Mouse (Mus musculus) neural tube, embryonic 15.5 days (tissue): ENCODE results near the gene C1qtnf9. TPM values are rescaled to one million over a fixed set of nuclear protein-coding genes. Genes with fewer than 3 reads are reported as not detected.

Experiments used
- ATAC-seq: fragments of 200-750 bp; cut with Nextera tagmentation; 2 replicates; pipeline ENCODE4 v1.8.0; 2017; ENCODE audit warnings: mild to moderate bottlenecking, moderate TSS enrichment, moderate library complexity; ENCODE audit not compliant: low FRiP score
- H3K27ac ChIP-seq: fragments of 300-500 bp; sonication (generic); replicated peaks from 2 replicates; pipeline ENCODE4 v1.5.1; 2015; ENCODE audit warnings: mild to moderate bottlenecking, inconsistent platforms
- H3K27me3 ChIP-seq: fragments of 300-500 bp; sonication (generic); replicated peaks from 2 replicates; pipeline ENCODE4 v1.6.1; 2015; ENCODE audit warnings: inconsistent platforms
- H3K36me3 ChIP-seq: fragments of 300-500 bp; sonication (generic); 2 replicates; pipeline ENCODE4 v1.6.1; 2015; ENCODE audit warnings: inconsistent platforms
- H3K4me1 ChIP-seq: fragments of 300-500 bp; sonication (generic); 2 replicates; pipeline ENCODE4 v1.6.1; 2015; ENCODE audit warnings: inconsistent platforms
- H3K4me2 ChIP-seq: fragments of 300-500 bp; sonication (generic); 2 replicates; pipeline ENCODE4 v1.6.1; 2015; ENCODE audit warnings: inconsistent platforms, mild to moderate bottlenecking, moderate library complexity
- H3K4me3 ChIP-seq: fragments of 300-500 bp; sonication (generic); replicated peaks from 2 replicates; pipeline ENCODE4 v1.5.1; 2015; ENCODE audit warnings: mild to moderate bottlenecking, inconsistent platforms
- H3K9ac ChIP-seq: fragments of 300-500 bp; sonication (generic); replicated peaks from 2 replicates; pipeline ENCODE4 v1.6.1; 2015; ENCODE audit warnings: mild to moderate bottlenecking, inconsistent platforms
- H3K9me3 ChIP-seq: fragments of 300-500 bp; sonication (generic); replicated peaks from 2 replicates; pipeline ENCODE4 v1.6.1; 2016; ENCODE audit warnings: inconsistent platforms
- WGBS: fragments of 180-500 bp; shearing (Covaris S2); methylation state at CpG from one replicate; pipeline ENCODE4 v1.1.7; 2015; ENCODE audit warnings: mixed read lengths; 5-methylcytosine and 5-hydroxymethylcytosine counted together
- polyA plus RNA-seq: library from polyadenylated mRNA; unstranded; fragments of >200 nt; fragmentation: Nextera tagmentation; extraction: Ambion mirVana; gene quantifications from 2 replicates; pipeline ENCODE4 v1.2.1, GENCODE M21; 2015

The C1qtnf9 gene
- polyA plus RNA-seq, 1 experiment from 2014 or later: 0.49 TPM

DNA sequence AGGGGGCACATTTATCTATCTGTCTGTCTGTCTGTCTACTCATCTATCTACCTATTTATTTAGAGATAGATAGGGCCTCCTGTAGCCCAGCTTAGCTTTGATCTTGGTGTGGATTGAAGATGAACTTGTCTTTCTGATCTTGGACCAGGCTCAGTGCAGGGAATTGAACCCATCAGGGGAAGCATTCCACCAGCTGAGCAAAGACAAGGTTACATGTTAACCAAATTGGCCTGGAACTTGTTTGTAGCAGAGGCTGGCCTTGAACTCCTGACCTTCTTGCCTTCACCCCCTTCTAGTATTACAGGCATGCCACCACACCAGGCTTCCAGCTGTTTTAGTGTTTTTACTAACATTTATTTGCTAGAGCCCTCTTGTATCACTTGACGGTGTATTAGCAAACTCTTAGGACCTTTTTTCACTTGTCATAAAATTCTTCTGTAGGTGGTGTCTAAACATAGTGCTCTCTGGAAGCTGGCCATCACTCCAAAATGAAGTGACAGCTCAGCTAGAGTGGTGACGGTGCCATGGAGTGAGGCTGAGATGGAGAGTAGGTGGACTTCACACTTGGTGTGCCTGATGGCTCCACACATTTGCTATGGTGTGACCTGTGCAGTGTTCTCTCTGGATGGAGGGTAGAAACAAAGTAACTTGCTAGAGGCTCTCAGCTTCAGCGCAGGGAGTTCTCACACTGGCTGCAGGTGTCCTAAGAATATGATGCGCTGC is 28.8 kb downstream of the C1qtnf9 start:
- Histone ChIP-seq H3K27ac (no peak overlapping the region), H3K27me3 (no peaks in the 10 kb centered on the region), H3K9me3 (no peaks in the 10 kb centered on the region), H3K36me3 (peaks cover 35% of the 10 kb centered on the region), H3K4me3 (no peak overlapping the region), H3K4me2 (no peak overlapping the region), H3K9ac (no peak overlapping the region), H3K4me1 (no peaks in the 10 kb centered on the region)
- 89% methylated on average over 4 of the region's 4 CpGs for WGBS
- no peak for ATAC-seq

DNA sequence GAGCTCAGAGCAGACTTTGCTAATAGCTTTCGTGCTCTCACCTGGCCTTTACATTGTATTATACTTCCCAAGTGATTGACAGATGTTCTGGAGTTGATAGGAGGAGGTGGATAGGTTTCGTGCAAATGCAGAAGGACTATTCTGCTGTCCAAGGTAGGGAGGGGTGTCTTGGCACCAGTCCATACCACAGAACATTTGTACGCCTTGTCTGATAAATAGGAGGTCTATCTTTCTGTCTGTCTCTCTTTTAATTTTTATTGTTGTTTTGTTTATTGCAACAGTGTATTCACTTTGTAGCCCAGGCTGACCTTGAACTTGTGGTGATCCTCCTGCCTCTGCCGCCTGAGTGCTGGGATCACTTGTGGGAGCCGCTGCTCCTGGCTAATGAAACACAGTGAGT is 29.7 kb downstream of the C1qtnf9 start:
- no peak for ATAC-seq
- Histone ChIP-seq H3K9me3 (no peaks in the 10 kb centered on the region), H3K4me2 (no peak overlapping the region), H3K9ac (no peak overlapping the region), H3K4me1 (no peaks in the 10 kb centered on the region), H3K27ac (no peak overlapping the region), H3K27me3 (no peaks in the 10 kb centered on the region), H3K4me3 (no peak overlapping the region), H3K36me3 (peaks cover 36% of the 10 kb centered on the region)
- WGBS: 94% methylated on average over 5 of the region's 5 CpGs

DNA sequence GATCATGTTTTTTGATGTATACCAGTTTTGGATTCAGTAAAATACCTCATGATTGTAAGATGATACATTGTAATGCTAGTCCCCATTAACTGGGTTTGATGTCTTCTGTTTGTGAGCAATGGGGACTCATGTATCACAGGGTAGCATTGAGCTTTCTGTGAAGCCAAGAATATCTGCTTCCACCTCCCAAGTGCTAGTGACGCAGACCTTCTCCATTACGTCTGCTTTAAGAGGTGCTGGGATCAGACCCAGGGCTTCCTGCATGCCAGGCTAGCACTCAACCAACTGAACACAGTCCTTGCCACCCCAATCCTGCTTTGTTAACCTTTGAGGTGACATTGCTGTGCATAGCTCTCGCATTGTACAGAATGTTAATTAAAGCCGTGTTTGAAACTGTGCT is 30.8 kb downstream of the C1qtnf9 start:
- WGBS: 95% methylated on average over 4 of the region's 4 CpGs
- Histone ChIP-seq H3K9ac (no peak overlapping the region), H3K4me1 (no peaks in the 10 kb centered on the region), H3K4me3 (no peak overlapping the region), H3K27me3 (no peaks in the 10 kb centered on the region), H3K9me3 (no peaks in the 10 kb centered on the region), H3K36me3 (peaks cover 41% of the 10 kb centered on the region), H3K27ac (no peak overlapping the region), H3K4me2 (no peak overlapping the region)
- no peak for ATAC-seq

DNA sequence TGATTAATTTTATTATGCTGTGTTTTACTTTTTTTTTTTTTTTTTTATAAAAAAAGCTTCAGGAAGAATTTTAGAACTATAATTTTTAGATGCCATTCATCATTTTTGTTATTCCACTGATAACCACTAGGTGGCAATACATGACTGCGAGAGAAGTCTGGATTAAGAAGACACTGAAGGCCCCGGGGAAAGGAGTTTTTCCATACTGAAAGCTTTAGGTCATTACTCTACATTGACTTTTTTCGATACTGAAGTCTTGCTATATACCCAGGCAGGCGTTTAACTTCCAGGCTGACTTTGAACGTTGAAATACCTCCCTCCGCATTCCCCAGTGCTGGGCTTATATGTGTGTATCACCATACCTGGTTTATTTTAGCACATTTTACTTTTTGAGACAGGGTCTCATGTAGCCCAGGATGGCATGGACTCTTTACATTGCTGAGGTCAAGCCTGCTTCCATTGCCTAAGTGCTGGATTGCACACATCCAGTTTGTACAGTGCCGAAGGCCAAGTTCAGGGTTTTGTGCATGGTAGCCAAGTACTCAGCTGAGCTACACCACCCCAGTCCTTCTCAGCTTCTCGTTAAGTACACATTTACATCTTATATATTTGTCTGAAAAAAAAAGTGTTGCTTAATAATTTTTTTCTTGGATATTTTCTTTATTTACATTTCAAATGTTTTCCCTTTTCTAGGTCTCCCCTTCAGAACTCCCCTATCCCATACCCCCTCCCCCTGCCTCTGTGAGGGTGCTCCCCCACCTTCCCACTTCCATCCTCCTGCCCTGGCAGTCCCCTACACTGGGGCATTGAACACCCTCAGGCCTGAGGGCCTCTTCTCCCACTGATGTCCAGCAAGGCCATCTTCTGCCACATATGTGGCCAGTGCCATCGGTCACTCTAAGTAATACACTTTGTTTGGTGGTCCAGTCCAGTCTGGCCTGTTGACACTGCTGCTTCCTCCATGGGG is 32.1 kb downstream of the C1qtnf9 start:
- no peaks in the 10 kb centered on the region for H3K4me1 ChIP-seq
- no peak overlapping the region; the same call in 1 of the 2 replicates for H3K9ac ChIP-seq
- H3K4me2 ChIP-seq: no peak overlapping the region
- H3K27ac ChIP-seq: no peak overlapping the region
- no peaks in the 10 kb centered on the region for H3K27me3 ChIP-seq
- H3K36me3 ChIP-seq: peaks cover 46% of the 10 kb centered on the region
- 54% methylated on average over 9 of the region's 9 CpGs for WGBS
- no peak overlapping the region for H3K4me3 ChIP-seq
- no peak for ATAC-seq
- no peaks in the 10 kb centered on the region for H3K9me3 ChIP-seq

DNA sequence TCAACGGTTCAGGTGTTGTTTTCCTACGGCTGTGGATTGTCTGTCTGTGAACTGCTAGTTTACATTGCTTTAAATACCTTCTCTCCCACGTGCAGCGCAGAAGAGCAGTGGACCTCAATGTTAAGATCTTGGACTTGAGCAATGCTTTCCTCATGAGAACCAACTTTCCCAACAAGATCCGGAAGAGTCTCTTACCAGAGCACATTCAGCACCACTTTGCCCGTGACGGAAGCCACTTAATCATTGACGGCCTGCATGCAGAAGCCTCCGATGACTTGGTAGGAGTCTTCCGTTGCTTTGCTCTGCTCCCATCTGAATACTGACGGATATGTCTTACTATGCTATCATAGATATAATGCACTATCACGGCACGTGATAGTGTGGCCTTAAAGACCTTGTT is 34.1 kb downstream of the C1qtnf9 start:
- H3K4me3 ChIP-seq: no peak overlapping the region
- H3K27ac ChIP-seq: no peak overlapping the region
- no peaks in the 10 kb centered on the region for H3K9me3 ChIP-seq
- no peak overlapping the region for H3K9ac ChIP-seq
- WGBS: 96% methylated on average over 13 of the region's 13 CpGs
- H3K4me2 ChIP-seq: no peak overlapping the region
- ATAC-seq: no peak
- H3K36me3 ChIP-seq: peaks cover 44% of the 10 kb centered on the region
- no peaks in the 10 kb centered on the region for H3K4me1 ChIP-seq
- no peaks in the 10 kb centered on the region for H3K27me3 ChIP-seq

DNA sequence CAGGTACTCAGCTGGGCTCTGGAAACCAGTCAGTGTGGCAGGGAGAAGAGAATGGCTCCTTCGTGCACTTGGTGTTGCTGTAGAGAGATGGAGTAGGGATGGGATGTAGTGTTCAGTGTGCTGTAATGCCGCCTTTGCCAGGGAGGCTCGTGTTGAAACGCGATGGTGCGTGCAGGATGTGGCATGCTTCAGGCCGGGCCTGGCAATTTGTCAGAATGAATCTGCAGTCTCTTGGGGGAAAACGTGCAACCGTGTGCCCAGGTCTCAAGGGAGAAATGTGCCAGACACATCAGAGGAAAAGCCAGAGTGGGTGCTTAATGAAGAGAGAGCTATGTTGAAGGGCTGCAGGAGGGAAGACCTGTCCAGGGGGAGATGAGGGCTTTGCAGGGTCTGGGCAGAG is 37.0 kb downstream of the C1qtnf9 start:
- H3K4me3 ChIP-seq: no peak overlapping the region
- no peak for ATAC-seq
- WGBS: 78% methylated on average over 9 of the region's 9 CpGs

DNA sequence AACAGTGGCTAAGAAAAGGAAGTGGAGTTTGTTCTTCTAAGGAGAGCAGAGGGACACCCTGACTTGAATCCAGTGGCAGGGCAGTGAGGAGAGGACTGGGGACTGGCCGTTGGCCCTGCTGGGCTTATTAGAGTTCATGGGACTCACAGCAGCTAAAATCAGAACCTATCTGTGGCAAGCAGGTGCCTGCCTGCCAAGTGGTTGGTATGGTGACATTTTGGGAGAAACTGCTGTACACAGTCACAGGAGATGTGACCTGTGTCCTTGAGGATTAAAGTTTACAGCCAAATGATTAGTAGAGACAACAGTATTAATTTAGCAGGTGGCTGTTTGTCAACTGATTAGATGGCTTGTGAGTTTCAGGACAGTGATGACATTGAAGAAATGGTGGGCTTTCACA is 37.9 kb downstream of the C1qtnf9 start:
- Histone ChIP-seq H3K4me3 (no peak overlapping the region), H3K4me1 (no peaks in the 10 kb centered on the region), H3K27me3 (no peaks in the 10 kb centered on the region), H3K36me3 (peaks cover 25% of the 10 kb centered on the region), H3K9ac (no peak overlapping the region), H3K9me3 (no peaks in the 10 kb centered on the region), H3K27ac (no peak overlapping the region), H3K4me2 (no peak overlapping the region)
- no peak for ATAC-seq
- WGBS: 86% methylated on average over 1 of the region's 1 CpGs

More for the DNA sequence above, 37.0 kb downstream of the C1qtnf9 start:
- no peaks in the 10 kb centered on the region for H3K4me1 ChIP-seq
- H3K27ac ChIP-seq: no peak overlapping the region
- H3K27me3 ChIP-seq: no peaks in the 10 kb centered on the region
- H3K9me3 ChIP-seq: no peaks in the 10 kb centered on the region
- no peak overlapping the region for H3K4me2 ChIP-seq
- no peak overlapping the region for H3K9ac ChIP-seq
- H3K36me3 ChIP-seq: peaks cover 25% of the 10 kb centered on the region

DNA sequence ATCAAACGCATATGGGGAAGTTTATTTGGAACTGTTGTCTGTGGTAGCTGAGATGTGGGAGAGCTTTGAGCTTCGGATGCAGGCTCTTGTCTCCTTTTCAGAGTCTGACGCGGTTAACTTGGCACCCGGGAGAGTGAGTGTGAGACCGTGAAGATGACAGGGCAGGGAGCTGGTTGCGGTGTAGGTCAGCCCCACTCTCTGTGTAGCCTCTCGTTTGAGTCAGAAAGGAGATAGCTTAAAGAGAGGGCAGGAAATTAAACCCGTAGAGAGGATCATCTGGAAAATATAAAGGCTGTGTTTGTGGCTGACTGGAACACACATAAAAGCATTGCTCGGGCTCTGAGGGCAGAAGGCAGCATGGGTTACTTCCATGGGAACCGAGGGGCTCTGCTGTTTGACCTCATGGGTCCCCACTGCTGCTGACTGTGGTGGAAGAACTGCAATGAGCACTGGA is 39.0 kb downstream of the C1qtnf9 start:
- no peak for ATAC-seq
- WGBS: 66% methylated on average over 11 of the region's 11 CpGs
- Histone ChIP-seq H3K36me3 (peaks cover 24% of the 10 kb centered on the region), H3K4me2 (no peak overlapping the region), H3K9me3 (no peaks in the 10 kb centered on the region), H3K4me1 (no peaks in the 10 kb centered on the region), H3K27ac (no peak overlapping the region), H3K27me3 (no peaks in the 10 kb centered on the region), H3K9ac (no peak overlapping the region), H3K4me3 (no peak overlapping the region)

DNA sequence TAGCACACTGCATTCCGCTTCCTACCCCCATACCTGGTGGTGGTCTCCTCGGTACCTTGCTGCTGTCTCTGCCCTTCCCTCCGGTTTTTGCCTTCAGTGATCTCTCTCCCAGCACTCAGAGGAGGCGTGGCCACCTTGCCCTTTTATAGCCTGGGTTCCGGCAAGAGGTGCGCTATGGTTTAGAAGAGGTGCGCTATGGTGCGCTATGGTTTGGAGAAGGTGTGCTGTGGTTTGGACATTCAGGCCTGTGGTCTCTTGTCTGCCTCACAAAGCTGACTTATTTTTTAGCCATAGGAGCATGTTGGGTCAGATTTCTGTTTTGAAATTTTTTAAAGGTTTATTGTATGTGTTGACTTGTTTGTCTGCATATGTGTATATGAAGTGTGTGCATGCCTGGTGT is 41.9 kb downstream of the C1qtnf9 start:
- Histone ChIP-seq H3K9me3 (no peaks in the 10 kb centered on the region), H3K27ac (no peak overlapping the region), H3K4me2 (no peak overlapping the region), H3K4me1 (no peaks in the 10 kb centered on the region), H3K36me3 (0 out of 2 replicates have a peak, but pooled peaks cover 8% of the 10 kb centered on the region), H3K27me3 (no peaks in the 10 kb centered on the region), H3K9ac (no peak overlapping the region), H3K4me3 (no peak overlapping the region)
- WGBS: 89% methylated on average over 8 of the region's 8 CpGs
- no peak for ATAC-seq

DNA sequence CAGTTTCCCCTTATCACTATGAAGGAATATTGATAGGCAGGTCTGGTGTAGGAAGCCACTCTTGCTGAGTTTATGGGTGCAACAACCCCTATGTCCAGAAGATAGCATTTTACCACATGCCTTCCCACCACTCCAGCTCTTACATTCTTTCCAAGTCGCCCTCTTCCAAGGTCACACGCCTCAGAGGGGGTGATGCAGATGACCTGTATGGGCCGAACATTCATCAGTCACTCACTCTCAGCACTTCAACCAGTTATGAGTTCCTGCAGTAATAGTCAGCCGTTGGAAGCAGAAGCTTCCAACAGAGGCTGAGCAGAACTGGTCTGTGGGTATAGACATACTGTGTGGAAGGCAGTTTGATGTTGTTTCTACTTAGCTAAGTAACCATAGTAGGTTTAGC is 43.6 kb downstream of the C1qtnf9 start:
- 95% methylated on average over 4 of the region's 4 CpGs for WGBS
- ATAC-seq: no peak
- H3K4me2 ChIP-seq: no peak overlapping the region
- no peak overlapping the region for H3K27ac ChIP-seq
- H3K9ac ChIP-seq: no peak overlapping the region
- H3K4me1 ChIP-seq: no peaks in the 10 kb centered on the region
- no peak overlapping the region for H3K4me3 ChIP-seq
- no peaks in the 10 kb centered on the region for H3K27me3 ChIP-seq
- 0 out of 2 replicates have a peak, but pooled peaks cover 11% of the 10 kb centered on the region for H3K36me3 ChIP-seq
- no peaks in the 10 kb centered on the region for H3K9me3 ChIP-seq

DNA sequence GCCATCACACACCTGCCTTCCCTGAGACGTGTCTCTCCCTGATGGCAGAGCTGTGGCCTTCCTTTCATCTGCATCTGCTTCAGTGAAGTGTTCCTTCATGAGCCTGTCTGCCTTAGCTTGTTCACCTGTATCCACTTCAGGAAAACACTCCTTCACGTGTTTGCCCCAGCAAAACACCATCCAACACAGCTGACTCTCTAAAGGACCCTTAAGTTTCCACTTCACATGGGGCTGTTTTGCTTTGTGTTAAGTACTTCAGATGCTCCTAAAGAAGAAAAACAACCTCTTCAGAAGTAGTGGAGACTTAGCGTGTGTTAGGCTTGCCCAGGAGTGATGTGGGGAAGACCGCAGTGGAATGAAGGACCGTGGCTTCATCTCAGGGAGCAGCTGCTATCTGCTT is 47.2 kb downstream of the C1qtnf9 start:
- Histone ChIP-seq H3K27ac (no peak overlapping the region), H3K4me2 (no peak overlapping the region), H3K27me3 (no peaks in the 10 kb centered on the region), H3K9ac (no peak overlapping the region), H3K4me3 (no peak overlapping the region), H3K36me3 (0 out of 2 replicates have a peak, but pooled peaks cover 11% of the 10 kb centered on the region), H3K4me1 (no peaks in the 10 kb centered on the region), H3K9me3 (no peaks in the 10 kb centered on the region)
- WGBS: 94% methylated on average over 5 of the region's 5 CpGs
- ATAC-seq: no peak

DNA sequence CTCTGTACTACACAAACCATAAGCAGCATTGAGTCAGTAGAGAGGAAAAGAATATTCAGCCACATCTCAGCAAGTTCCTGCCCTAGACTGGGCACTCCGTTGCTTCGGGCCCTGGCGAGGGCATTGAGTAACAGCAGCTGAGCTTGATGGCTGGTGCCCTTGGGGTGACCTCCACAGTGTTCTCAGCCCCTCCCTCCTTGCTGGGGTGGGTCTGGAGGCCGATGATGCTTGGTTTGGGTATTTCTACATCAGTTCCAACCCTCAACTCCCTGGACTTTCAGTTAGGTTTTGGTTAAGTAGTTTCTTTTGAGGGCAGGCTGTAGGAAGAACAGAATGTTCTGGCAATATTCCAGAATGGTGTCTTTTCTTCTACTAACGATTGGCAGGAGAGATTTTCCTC is 50.1 kb downstream of the C1qtnf9 start:
- H3K27ac ChIP-seq: no peak overlapping the region
- H3K4me2 ChIP-seq: no peak overlapping the region
- H3K4me1 ChIP-seq: no peaks in the 10 kb centered on the region
- no peaks in the 10 kb centered on the region for H3K9me3 ChIP-seq
- H3K4me3 ChIP-seq: no peak overlapping the region
- no peak for ATAC-seq
- H3K27me3 ChIP-seq: no peaks in the 10 kb centered on the region
- 82% methylated on average over 5 of the region's 5 CpGs for WGBS
- H3K9ac ChIP-seq: no peak overlapping the region
- 0 out of 2 replicates have a peak, but pooled peaks cover 3% of the 10 kb centered on the region for H3K36me3 ChIP-seq
